Mouse (Mus musculus) frontal cortex, postnatal 36 days (tissue): ENCODE results near the gene Osgin1.

Experiments
- DNase-seq, 2 experiments: peaks; one replicate each; pipeline ENCODE4 v3.0.0; 2022; ENCODE audit warnings: low spot score in 2 of 2

The Osgin1 gene

GRCm38 (mm10) chr8:119433582-119434174 lies at the start of gene Osgin1:
TSS of gene Osgin1 (plus strand) at chr8:119434124.
- no peak for DNase-seq

GRCm38 (mm10) chr8:119384478-119384877 lies 49.4 kb upstream of the Osgin1 start:
- peak; percentile 72 to 92 for DNase-seq

- DNase-seq, result no peak
Observed at GRCm38 (mm10) chr8:119385854-119386253, 48.1 kb upstream of the Osgin1 start.

- no peak for DNase-seq
Observed at GRCm38 (mm10) chr8:119386988-119387387, 46.9 kb upstream of the Osgin1 start.

GRCm38 (mm10) chr8:119394097-119394496 lies 39.8 kb upstream of the Osgin1 start:
- no peak for DNase-seq

GRCm38 (mm10) chr8:119394524-119395026 lies 39.3 kb upstream of the Osgin1 start, which contains the start of gene Mlycd:
TSS of gene Mlycd (plus strand) at chr8:119394878.
- DNase-seq, result peak; percentile 91 to 92

- DNase-seq, result no peak
Observed at GRCm38 (mm10) chr8:119395072-119395950, 38.6 kb upstream of the Osgin1 start.

GRCm38 (mm10) chr8:119398558-119398957 lies 35.4 kb upstream of the Osgin1 start:
- DNase-seq, result no peak

- no peak for DNase-seq
Observed at GRCm38 (mm10) chr8:119399255-119399654, 34.7 kb upstream of the Osgin1 start.

GRCm38 (mm10) chr8:119400122-119400671 lies 33.7 kb upstream of the Osgin1 start:
- no peak for DNase-seq

GRCm38 (mm10) chr8:119400904-119401303 lies 33.0 kb upstream of the Osgin1 start:
- DNase-seq, result no peak

- DNase-seq, result no peak
Observed at GRCm38 (mm10) chr8:119403912-119404311, 30.0 kb upstream of the Osgin1 start.

GRCm38 (mm10) chr8:119404648-119405047 lies 29.3 kb upstream of the Osgin1 start:
- DNase-seq, result no peak

GRCm38 (mm10) chr8:119408311-119408710 lies 25.6 kb upstream of the Osgin1 start:
- no peak for DNase-seq

GRCm38 (mm10) chr8:119412037-119412734 lies 21.7 kb upstream of the Osgin1 start:
- no peak for DNase-seq

GRCm38 (mm10) chr8:119412735-119413498 lies 21.0 kb upstream of the Osgin1 start:
- peak; percentile 78 to 79 for DNase-seq

- DNase-seq, result no peak
Observed at GRCm38 (mm10) chr8:119413605-119414004, 20.3 kb upstream of the Osgin1 start.

GRCm38 (mm10) chr8:119420318-119420717 lies 13.6 kb upstream of the Osgin1 start:
- no peak for DNase-seq

GRCm38 (mm10) chr8:119421603-119422122 lies 12.3 kb upstream of the Osgin1 start:
- DNase-seq, result no peak

GRCm38 (mm10) chr8:119422123-119422711 lies 11.7 kb upstream of the Osgin1 start:
- DNase-seq, result peak in 1 of 2 experiments; percentile 33
